Comparison of ENCODE assay signal across 18 mouse cellular contexts in the genomic region with DNA sequence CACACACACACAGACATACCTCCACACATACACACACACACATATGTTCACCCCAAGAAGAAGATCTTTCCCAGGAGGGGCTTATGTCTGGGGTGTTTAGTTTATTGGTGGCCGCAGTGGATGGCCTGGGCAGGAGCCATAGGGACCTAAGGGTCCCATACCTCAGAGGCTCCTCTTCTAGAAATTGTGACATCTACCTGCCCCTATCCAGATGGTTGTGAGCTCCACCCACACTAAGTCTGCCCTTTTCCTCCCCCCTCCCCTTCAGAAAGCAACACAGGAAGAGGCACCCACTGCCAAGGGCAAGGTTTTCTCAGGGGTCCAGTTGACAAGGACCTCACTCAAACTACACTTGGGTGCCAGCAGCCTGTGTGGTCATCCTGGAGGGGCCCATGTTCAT. TPM values are rescaled to one million over a fixed set of nuclear protein-coding genes. Genes with fewer than 3 reads are reported as not detected.
A peak's percentile ranks its signal among the peaks of the same experiment; 100 is the strongest.
DNase-seq lines count a peak whose midpoint lies in the region; ATAC-seq and TF ChIP-seq lines count a peak whose summit lies in the region.
"Had no signal": no experiment of that assay in that cellular context is flagged by ENCODE, and none has a peak within 500 bp of the region (broad histone marks: within the 10 kb centered on the region; RNA-seq: fewer than 3 reads in every experiment).

No protein-coding gene starts in this region.

- TF ChIP-seq POLR2A in spleen, adult 2 months (IDR thresholded peaks at IDR 0.05; ENCODE audit: low read depth, low read length) = no peak

- peak overlapping the region; percentile 41 for H3K4me3 ChIP-seq in spleen, adult 2 months (ENCODE audit: extremely low read depth, insufficient read depth, insufficient read length)
- H3K4me3 ChIP-seq in forebrain, embryonic 16.5 days (replicated peaks; ENCODE audit: low read length) = no peak overlapping the region
- H3K4me3 ChIP-seq: embryonic facial prominence, embryonic 12.5 days; lung, embryonic 15.5 days; megakaryocyte, embryonic 14.5 days; midbrain, embryonic 15.5 days had no signal

- WGBS in spleen, adult 2 months = 61% methylated on average over 1 of the region's 1 CpGs
- 85% methylated on average over 1 of the region's 1 CpGs for WGBS in forebrain, embryonic 16.5 days

- no peak overlapping the region for H3K9ac ChIP-seq in forebrain, embryonic 16.5 days (replicated peaks; ENCODE audit: low read depth, low read length)
- H3K9ac ChIP-seq: embryonic facial prominence, embryonic 12.5 days; forebrain, postnatal 0 days; lung, embryonic 15.5 days; midbrain, embryonic 15.5 days had no signal

- peak; percentile 67 for ATAC-seq in activated CD4-positive, CD25-positive, alpha-beta regulatory T cell, adult 4 months
- ATAC-seq in forebrain, embryonic 16.5 days = no peak
- ATAC-seq: forebrain, postnatal 0 days; midbrain, embryonic 15.5 days had no signal

- TF ChIP-seq CTCF in spleen, adult 2 months (IDR thresholded peaks at IDR 0.05; ENCODE audit: extremely low read depth, insufficient read depth, insufficient read length, insufficient replicate concordance) = no peak

- H3K27ac ChIP-seq in spleen, adult 2 months (ENCODE audit: insufficient read depth, low read length) = peak overlapping the region; percentile 87
- H3K27ac ChIP-seq in forebrain, embryonic 16.5 days (ENCODE audit: low read length) = no peak overlapping the region
- H3K27ac ChIP-seq: embryonic facial prominence, embryonic 12.5 days; lung, embryonic 15.5 days; midbrain, embryonic 15.5 days had no signal

- H3K4me2 ChIP-seq in forebrain, embryonic 16.5 days (ENCODE audit: low read length) = no peak overlapping the region
- H3K4me2 ChIP-seq: embryonic facial prominence, embryonic 12.5 days; lung, embryonic 15.5 days; midbrain, embryonic 15.5 days had no signal

- DNase-seq in spleen, adult 2 months (ENCODE audit: low read depth in 1 of 2, low spot score in 2 of 2) = peak in 1 of 2 experiments; percentile 66
- no peak for DNase-seq in spleen, adult 12 weeks (ENCODE audit: low spot score)
- DNase-seq in thymus, adult 18-20 months = peak; percentile 52 to 78
- DNase-seq in urinary bladder, adult 2 months (ENCODE audit: low spot score) = no peak
- no peak for DNase-seq in kidney, postnatal 10 days
- DNase-seq: adrenal gland, postnatal 14 days; cerebellum, adult 2 months; forebrain, postnatal 0 days; heart, adult 18-20 months; layer of hippocampus, postnatal 36 days; right cerebral cortex, postnatal 14 days had no signal

- H3K4me1 ChIP-seq in spleen, adult 2 months (ENCODE audit: control insufficient read depth, insufficient read depth, insufficient read length) = peaks cover 33% of the 10 kb centered on the region; the same call in 1 of the 2 replicates
- H3K4me1 ChIP-seq in forebrain, embryonic 16.5 days (replicated peaks; ENCODE audit: control insufficient read depth, insufficient read depth, low read length) = no peaks in the 10 kb centered on the region
- H3K4me1 ChIP-seq: embryonic facial prominence, embryonic 12.5 days; lung, embryonic 15.5 days; midbrain, embryonic 15.5 days had no signal

- H3K27me3 ChIP-seq in spleen, adult 2 months (ENCODE audit: control insufficient read depth, insufficient read depth, low read length) = no peaks in the 10 kb centered on the region
- no peaks in the 10 kb centered on the region for H3K27me3 ChIP-seq in forebrain, embryonic 16.5 days (replicated peaks; ENCODE audit: control insufficient read depth, insufficient read depth, low read length)
- H3K27me3 ChIP-seq: CH12.LX; embryonic facial prominence, embryonic 12.5 days; lung, embryonic 15.5 days; megakaryocyte, embryonic 14.5 days; midbrain, embryonic 15.5 days had no signal

- no peaks in the 10 kb centered on the region for H3K36me3 ChIP-seq in spleen, adult 2 months (ENCODE audit: control insufficient read depth, insufficient read depth, low read length)
- H3K36me3 ChIP-seq in forebrain, embryonic 16.5 days (ENCODE audit: control insufficient read depth, insufficient read depth) = no peaks in the 10 kb centered on the region

- no peaks in the 10 kb centered on the region for H3K9me3 ChIP-seq in forebrain, embryonic 16.5 days (ENCODE audit: control insufficient read depth, low read length)
- H3K9me3 ChIP-seq: lung, embryonic 15.5 days; megakaryocyte, embryonic 14.5 days; midbrain, embryonic 15.5 days had no signal

RNA-seq across cellular contexts. Expression of a gene that starts 11.0 kb away (rescaled TPM):
- polyA plus RNA-seq in spleen, adult 2 months (2012; rRNA removed) = 19.6 and 28.4 TPM in 2 replicates
- 10 to 100 TPM; 49.3 to 56.2 TPM for polyA plus RNA-seq in activated CD4-positive, CD25-positive, alpha-beta regulatory T cell, adult 4 months (2017; shearing (Covaris generic))
- 11.2 and 11.3 TPM in 2 replicates for polyA plus RNA-seq in urinary bladder, adult 2 months (2012; rRNA removed)
- polyA plus RNA-seq in forebrain, embryonic 16.5 days (2015; fragmentation: Nextera tagmentation; extraction: Ambion mirVana) = 18.0 and 19.4 TPM in 2 replicates

RNA-seq across cellular contexts. Expression of a gene that starts 11.1 kb away (rescaled TPM):
- 39.5 and 46.4 TPM in 2 replicates for polyA plus RNA-seq in spleen, adult 2 months (2012; rRNA removed)
- 10 to 100 TPM; 31.7 to 35.3 TPM for polyA plus RNA-seq in activated CD4-positive, CD25-positive, alpha-beta regulatory T cell, adult 4 months (2017; shearing (Covaris generic))
- polyA plus RNA-seq in urinary bladder, adult 2 months (2012; rRNA removed) = 20.5 and 22.6 TPM in 2 replicates
- 32.1 and 32.7 TPM in 2 replicates for polyA plus RNA-seq in forebrain, embryonic 16.5 days (2015; fragmentation: Nextera tagmentation; extraction: Ambion mirVana)

RNA-seq across cellular contexts. Expression of a gene that starts 23.6 kb away (rescaled TPM):
- 113 and 167 TPM in 2 replicates for polyA plus RNA-seq in spleen, adult 2 months (2012; rRNA removed)
- 10 to 100 TPM; 62.2 to 74.1 TPM for polyA plus RNA-seq in activated CD4-positive, CD25-positive, alpha-beta regulatory T cell, adult 4 months (2017; shearing (Covaris generic))
- 9.8 and 10.8 TPM in 2 replicates for polyA plus RNA-seq in urinary bladder, adult 2 months (2012; rRNA removed)
- polyA plus RNA-seq in forebrain, embryonic 16.5 days (2015; fragmentation: Nextera tagmentation; extraction: Ambion mirVana) = 41.1 and 44.2 TPM in 2 replicates

RNA-seq across cellular contexts. Expression of a gene that starts 30.5 kb away (rescaled TPM):
- 32.3 and 38.1 TPM in 2 replicates for polyA plus RNA-seq in spleen, adult 2 months (2012; rRNA removed)
- polyA plus RNA-seq in activated CD4-positive, CD25-positive, alpha-beta regulatory T cell, adult 4 months (2017; shearing (Covaris generic)) = 100 to 1,000 TPM; 124 to 138 TPM
- polyA plus RNA-seq in urinary bladder, adult 2 months (2012; rRNA removed) = 104 and 141 TPM in 2 replicates
- polyA plus RNA-seq in forebrain, embryonic 16.5 days (2015; fragmentation: Nextera tagmentation; extraction: Ambion mirVana) = 214 and 228 TPM in 2 replicates

RNA-seq across cellular contexts. Expression of a gene that starts 51.8 kb away (rescaled TPM):
- 7.3 and 8.8 TPM in 2 replicates for polyA plus RNA-seq in spleen, adult 2 months (2012; rRNA removed)
- polyA plus RNA-seq in activated CD4-positive, CD25-positive, alpha-beta regulatory T cell, adult 4 months (2017; shearing (Covaris generic)) = 10 to 100 TPM; 45.0 to 50.4 TPM
- polyA plus RNA-seq in urinary bladder, adult 2 months (2012; rRNA removed) = 20.8 and 23.3 TPM in 2 replicates
- polyA plus RNA-seq in forebrain, embryonic 16.5 days (2015; fragmentation: Nextera tagmentation; extraction: Ambion mirVana) = 54.0 and 63.0 TPM in 2 replicates

Comparison
In these comparisons a context has a peak if more than half of its experiments do, and no peak if none do; other contexts are left out.
1. DNase-seq: peak in thymus, adult 18-20 months (2 of 2); none in spleen, adult 12 weeks (single experiment), urinary bladder, adult 2 months (single experiment) and kidney, postnatal 10 days (single experiment).